In the genomic region with DNA sequence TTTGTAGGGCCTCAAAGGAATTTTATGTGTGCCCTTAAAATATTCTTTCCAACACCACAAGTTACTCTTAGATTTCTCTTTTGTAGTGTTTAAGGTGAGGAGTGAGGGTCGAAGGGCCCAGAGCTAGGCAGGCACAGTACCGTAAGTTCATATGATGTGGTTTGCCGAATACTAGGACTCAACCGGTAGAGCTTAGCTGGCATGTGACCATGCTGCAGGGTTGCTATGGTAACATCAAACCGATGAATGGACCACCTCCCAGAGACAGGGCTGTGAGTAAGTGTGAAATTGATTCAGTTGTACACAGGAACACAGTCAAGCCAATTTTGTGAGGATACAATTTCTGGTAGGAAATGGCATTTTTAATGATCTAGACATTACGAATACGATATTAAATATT, we compare ENCODE assay signal across 12 mouse cellular contexts. TPM values are rescaled to one million over a fixed set of nuclear protein-coding genes. Genes with fewer than 3 reads are reported as not detected.
A peak's percentile ranks its signal among the peaks of the same experiment; 100 is the strongest.
DNase-seq lines count a peak whose midpoint lies in the region; ATAC-seq lines count a peak whose summit lies in the region.
"Had no signal": no experiment of that assay in that cellular context is flagged by ENCODE, and none has a peak within 500 bp of the region (broad histone marks: within the 10 kb centered on the region; RNA-seq: fewer than 3 reads in every experiment).

No protein-coding gene starts in this region.

- no peaks in the 10 kb centered on the region for H3K27me3 ChIP-seq in embryonic facial prominence, embryonic 11.5 days (ENCODE audit: control insufficient read depth, insufficient read depth, low read length)
- H3K27me3 ChIP-seq in embryonic facial prominence, embryonic 10.5 days (replicated peaks; ENCODE audit: low read depth, poor library complexity, severe bottlenecking) = no peaks in the 10 kb centered on the region
- no peaks in the 10 kb centered on the region for H3K27me3 ChIP-seq in forebrain, embryonic 13.5 days
- H3K27me3 ChIP-seq in neural tube, embryonic 15.5 days (replicated peaks) = no peaks in the 10 kb centered on the region
- H3K27me3 ChIP-seq: embryonic facial prominence, embryonic 15.5 days; megakaryocyte, embryonic 14.5 days had no signal

- no peak overlapping the region for H3K4me3 ChIP-seq in embryonic facial prominence, embryonic 11.5 days (ENCODE audit: low read depth, low read length)
- no peak overlapping the region for H3K4me3 ChIP-seq in embryonic facial prominence, embryonic 10.5 days
- no peak overlapping the region for H3K4me3 ChIP-seq in forebrain, embryonic 13.5 days
- H3K4me3 ChIP-seq in neural tube, embryonic 15.5 days (replicated peaks) = no peak overlapping the region
- H3K4me3 ChIP-seq: embryonic facial prominence, embryonic 15.5 days; megakaryocyte, embryonic 14.5 days had no signal

- peak; percentile 33 for DNase-seq in embryonic facial prominence, embryonic 11.5 days (ENCODE audit: low spot score)
- no peak for DNase-seq in embryonic facial prominence, embryonic 10.5 days (ENCODE audit: low spot score)
- DNase-seq in layer of hippocampus, adult 9-10 months (ENCODE audit: low spot score) = peak; percentile 21
- no peak for DNase-seq in urinary bladder, postnatal 14 days (ENCODE audit: low spot score)
- no peak for DNase-seq in thymus, adult 18-20 months
- no peak for DNase-seq in spleen, postnatal 4 days (ENCODE audit: low spot score in 2 of 2)
- DNase-seq: kidney, adult 18-20 months had no signal

- no peak overlapping the region for H3K4me2 ChIP-seq in embryonic facial prominence, embryonic 11.5 days (ENCODE audit: low read depth, low read length)
- H3K4me2 ChIP-seq in forebrain, embryonic 13.5 days = no peak overlapping the region
- no peak overlapping the region for H3K4me2 ChIP-seq in neural tube, embryonic 15.5 days
- H3K4me2 ChIP-seq: embryonic facial prominence, embryonic 15.5 days had no signal

- WGBS in embryonic facial prominence, embryonic 11.5 days = 70% methylated on average over 7 of the region's 7 CpGs
- WGBS in embryonic facial prominence, embryonic 10.5 days = 68% methylated on average over 7 of the region's 7 CpGs
- 37% methylated on average over 7 of the region's 7 CpGs for WGBS in forebrain, embryonic 13.5 days
- 29% methylated on average over 7 of the region's 7 CpGs for WGBS in neural tube, embryonic 15.5 days

- H3K4me1 ChIP-seq in embryonic facial prominence, embryonic 11.5 days (ENCODE audit: control insufficient read depth, insufficient read depth, low read length) = no peaks in the 10 kb centered on the region
- H3K4me1 ChIP-seq in embryonic facial prominence, embryonic 10.5 days = no peaks in the 10 kb centered on the region
- H3K4me1 ChIP-seq in forebrain, embryonic 13.5 days = peaks cover 20% of the 10 kb centered on the region
- H3K4me1 ChIP-seq in neural tube, embryonic 15.5 days = peaks cover 20% of the 10 kb centered on the region
- H3K4me1 ChIP-seq: embryonic facial prominence, embryonic 15.5 days; megakaryocyte, embryonic 14.5 days had no signal

- H3K9ac ChIP-seq in embryonic facial prominence, embryonic 11.5 days (replicated peaks; ENCODE audit: low read length) = no peak overlapping the region
- H3K9ac ChIP-seq in forebrain, embryonic 13.5 days = no peak overlapping the region
- no peak overlapping the region for H3K9ac ChIP-seq in neural tube, embryonic 15.5 days (replicated peaks)
- H3K9ac ChIP-seq: embryonic facial prominence, embryonic 15.5 days had no signal

- H3K9me3 ChIP-seq in embryonic facial prominence, embryonic 11.5 days (replicated peaks; ENCODE audit: control insufficient read depth, low read length) = no peaks in the 10 kb centered on the region
- no peaks in the 10 kb centered on the region for H3K9me3 ChIP-seq in embryonic facial prominence, embryonic 10.5 days
- no peaks in the 10 kb centered on the region for H3K9me3 ChIP-seq in forebrain, embryonic 13.5 days (replicated peaks)
- H3K9me3 ChIP-seq in neural tube, embryonic 15.5 days (replicated peaks) = no peaks in the 10 kb centered on the region
- H3K9me3 ChIP-seq: embryonic facial prominence, embryonic 15.5 days had no signal

- H3K36me3 ChIP-seq in embryonic facial prominence, embryonic 11.5 days (replicated peaks; ENCODE audit: control insufficient read depth, insufficient read depth, low read depth, low read length) = no peaks in the 10 kb centered on the region
- H3K36me3 ChIP-seq in embryonic facial prominence, embryonic 10.5 days (replicated peaks) = no peaks in the 10 kb centered on the region
- H3K36me3 ChIP-seq in forebrain, embryonic 13.5 days (ENCODE audit: poor library complexity, severe bottlenecking) = no peaks in the 10 kb centered on the region
- H3K36me3 ChIP-seq in neural tube, embryonic 15.5 days = no peaks in the 10 kb centered on the region
- H3K36me3 ChIP-seq: embryonic facial prominence, embryonic 15.5 days had no signal

- no peak overlapping the region for H3K27ac ChIP-seq in embryonic facial prominence, embryonic 11.5 days (replicated peaks; ENCODE audit: low read depth, low read length)
- H3K27ac ChIP-seq in embryonic facial prominence, embryonic 10.5 days (replicated peaks) = no peak overlapping the region
- H3K27ac ChIP-seq in forebrain, embryonic 13.5 days = no peak overlapping the region
- H3K27ac ChIP-seq in neural tube, embryonic 15.5 days (replicated peaks) = no peak overlapping the region
- H3K27ac ChIP-seq: embryonic facial prominence, embryonic 15.5 days had no signal

- peak; percentile 72; the same call in 1 of the 2 replicates for ATAC-seq in embryonic facial prominence, embryonic 11.5 days (replicated peaks; ENCODE audit: insufficient number of reproducible peaks, low FRiP score, low TSS enrichment, low read depth)
- ATAC-seq in forebrain, embryonic 13.5 days = peak; percentile 93
- ATAC-seq in neural tube, embryonic 15.5 days (ENCODE audit: low FRiP score) = peak; percentile 68; the same call in 1 of the 2 replicates

RNA-seq across cellular contexts. Expression of a gene that starts 44.5 kb away (rescaled TPM):
- polyA plus RNA-seq in embryonic facial prominence, embryonic 11.5 days (2014; fragmentation: Nextera tagmentation; extraction: Ambion mirVana) = 0.81 TPM in 2 replicates
- polyA plus RNA-seq in embryonic facial prominence, embryonic 10.5 days (2016; fragmentation: Nextera tagmentation; extraction: Ambion mirVana) = 0.97 and 1.1 TPM in 2 replicates
- polyA plus RNA-seq in forebrain, embryonic 13.5 days (2015; fragmentation: Nextera tagmentation; extraction: Ambion mirVana) = 2.0 and 2.6 TPM in 2 replicates
- 5.5 and 5.6 TPM in 2 replicates for polyA plus RNA-seq in neural tube, embryonic 15.5 days (2015; fragmentation: Nextera tagmentation; extraction: Ambion mirVana)
- polyA plus RNA-seq: small intestine, adult 2 months had no signal

Comparison
In these comparisons a context has a peak if more than half of its experiments do, and no peak if none do; other contexts are left out.
1. DNase-seq: peak in embryonic facial prominence, embryonic 11.5 days (single experiment) and layer of hippocampus, adult 9-10 months (single experiment); none in embryonic facial prominence, embryonic 10.5 days (single experiment), urinary bladder, postnatal 14 days (single experiment), thymus, adult 18-20 months (0 of 2) and spleen, postnatal 4 days (0 of 2).
2. Peak in every context shown above with its lines, with median percentiles within 50 percentile points of each other: ATAC-seq.